Mouse (Mus musculus): ENCODE results near the gene Mustn1.

Gene Mustn1

DNA sequence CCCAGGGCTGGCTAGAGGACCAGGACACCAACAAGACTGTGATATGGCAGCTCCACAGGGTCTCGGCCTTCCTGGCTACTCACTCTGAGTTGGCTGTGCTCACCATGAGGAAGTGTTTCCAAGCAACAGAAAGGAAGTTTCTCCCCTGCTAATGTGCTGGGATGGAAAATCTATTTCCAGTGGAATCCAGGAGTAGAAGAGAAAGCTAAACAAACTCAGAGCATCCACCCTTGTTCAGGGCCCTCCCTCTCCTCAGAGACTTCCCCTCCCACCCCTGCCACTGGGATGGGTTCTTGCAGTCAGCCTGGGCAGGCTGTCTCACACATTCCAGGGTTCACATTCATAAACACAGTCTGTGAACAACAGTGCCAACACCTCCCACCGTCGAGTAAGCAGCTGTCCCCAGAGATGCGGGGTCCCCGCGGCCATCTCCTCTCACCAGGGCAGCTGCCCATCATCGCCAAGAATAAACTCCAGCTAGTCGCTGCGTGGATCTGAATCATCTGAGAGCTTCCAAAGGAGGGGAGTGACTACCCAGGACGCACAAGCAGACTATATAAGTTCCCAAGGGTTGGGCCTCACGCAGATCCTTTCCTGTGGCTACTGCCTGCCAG lies at the start of gene Mustn1:
Gene Mustn1, plus strand, starts transcription at position 243 of the 614 bp plus-strand sequence.
- in situ Hi-C loops (cut with MboI, MseI), result no loop called here

DNA sequence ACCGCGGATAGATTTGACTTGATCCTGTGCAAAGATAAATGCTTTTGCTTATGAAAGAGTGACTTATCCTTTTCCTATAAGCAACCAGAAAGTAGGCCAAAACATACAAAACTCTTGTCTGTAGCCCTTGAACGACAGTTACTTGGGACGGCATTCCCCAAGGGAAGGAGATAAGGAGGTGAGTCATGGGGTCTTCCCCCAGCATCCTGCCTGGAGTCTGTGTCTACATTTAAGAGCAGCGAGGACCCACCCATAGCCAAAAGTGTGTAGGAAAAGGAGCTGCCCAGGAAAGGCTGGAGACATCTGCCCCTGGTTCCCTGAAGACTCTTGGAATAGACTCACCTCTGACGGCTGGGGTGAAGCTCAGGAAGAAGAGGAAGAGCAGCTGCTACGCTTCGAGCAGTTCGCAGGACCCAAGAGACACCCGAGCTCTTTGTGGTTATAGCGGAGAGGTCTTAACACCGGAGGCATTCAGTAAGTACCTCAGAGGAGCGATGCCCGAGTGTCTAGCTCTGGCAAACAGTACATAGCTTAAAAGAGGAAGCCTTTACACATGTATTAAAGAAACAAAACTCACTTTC lies 41.5 kb upstream of the Mustn1 start:
- in situ Hi-C loops (cut with MboI, MseI), result no loop called here

DNA sequence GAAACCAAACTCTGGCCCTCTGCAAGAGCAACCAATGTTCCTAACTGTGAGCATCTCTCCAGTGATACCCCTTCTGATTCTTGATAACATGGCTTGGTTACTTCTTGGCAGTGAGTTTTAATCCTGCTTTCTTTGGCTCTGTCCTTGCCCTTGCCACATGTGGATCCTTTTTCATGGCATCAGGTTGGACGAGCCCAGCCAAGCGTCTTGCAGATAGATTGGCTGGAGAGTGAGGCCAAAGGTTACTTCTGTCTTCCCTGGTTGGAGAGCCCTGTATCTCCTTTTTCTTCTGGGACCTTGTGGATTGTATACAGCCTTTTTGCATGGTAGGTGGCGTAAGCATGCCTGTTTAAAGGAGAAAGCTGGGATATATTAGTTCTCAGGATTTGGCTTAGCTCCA lies 35.3 kb upstream of the Mustn1 start:
- in situ Hi-C loops (cut with MboI, MseI), result no loop called here

GRCm38 (mm10) chr14:30850504-30850903 lies 28.5 kb upstream of the Mustn1 start:
- in situ Hi-C loops (cut with MboI, MseI), result no loop called here

DNA sequence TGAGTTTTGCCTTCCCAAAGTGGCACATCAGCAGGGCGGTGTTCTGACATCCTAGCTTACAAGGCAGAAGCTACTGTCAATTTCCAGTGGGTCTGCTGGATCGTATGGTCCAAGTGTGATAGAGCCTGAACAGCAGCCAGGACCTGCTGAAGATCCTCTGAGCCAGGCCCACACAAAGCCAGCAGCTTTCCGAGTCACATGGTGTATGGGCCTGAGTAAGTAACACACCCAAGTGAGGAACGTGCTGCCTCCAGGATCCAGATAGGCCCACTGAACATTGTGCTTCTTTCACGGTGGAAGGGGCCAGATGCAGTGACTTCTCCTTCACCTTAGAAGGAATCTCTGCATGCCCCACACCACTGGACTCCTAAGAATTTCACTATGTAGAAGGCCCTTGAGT lies 26.7 kb upstream of the Mustn1 start:
- in situ Hi-C loops (cut with MboI, MseI), result no loop called here

- in situ Hi-C loops (cut with MboI, MseI), result no loop called here
Observed at GRCm38 (mm10) chr14:30855316-30855715, 23.7 kb upstream of the Mustn1 start.

DNA sequence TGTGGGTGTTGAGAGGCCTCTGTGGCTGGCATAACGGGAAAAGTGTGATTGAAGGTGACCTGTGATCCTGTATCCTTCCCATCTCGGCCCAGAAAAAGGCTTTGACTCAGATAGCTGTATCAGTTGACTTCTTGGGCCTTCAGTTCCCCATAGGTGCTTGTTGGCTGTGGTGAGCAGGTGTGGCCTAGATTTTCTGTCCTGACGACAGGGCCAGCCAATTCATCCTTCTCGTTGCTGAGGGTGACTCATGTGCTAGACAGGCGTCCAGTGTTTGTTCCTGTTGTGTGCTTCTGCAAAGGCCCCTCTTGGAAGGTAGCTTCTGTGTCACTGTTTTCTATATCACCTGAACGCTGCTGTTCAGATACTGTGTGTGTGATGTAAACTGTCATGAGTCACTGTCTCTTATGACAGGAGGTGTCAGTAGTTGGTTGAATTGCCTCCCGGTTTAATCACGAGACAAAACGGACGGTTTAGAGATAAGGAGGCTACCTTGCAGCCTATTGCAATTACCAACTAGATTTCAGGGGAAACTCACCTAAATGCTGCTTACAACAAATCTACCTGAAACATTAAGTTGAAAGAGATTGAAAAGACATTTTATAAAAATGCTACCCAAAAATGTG lies 22.0 kb upstream of the Mustn1 start:
- in situ Hi-C loops (cut with MboI, MseI), result no loop called here

GRCm38 (mm10) chr14:30857990-30858389 lies 21.0 kb upstream of the Mustn1 start:
- in situ Hi-C loops (cut with MboI, MseI), result no loop called here

DNA sequence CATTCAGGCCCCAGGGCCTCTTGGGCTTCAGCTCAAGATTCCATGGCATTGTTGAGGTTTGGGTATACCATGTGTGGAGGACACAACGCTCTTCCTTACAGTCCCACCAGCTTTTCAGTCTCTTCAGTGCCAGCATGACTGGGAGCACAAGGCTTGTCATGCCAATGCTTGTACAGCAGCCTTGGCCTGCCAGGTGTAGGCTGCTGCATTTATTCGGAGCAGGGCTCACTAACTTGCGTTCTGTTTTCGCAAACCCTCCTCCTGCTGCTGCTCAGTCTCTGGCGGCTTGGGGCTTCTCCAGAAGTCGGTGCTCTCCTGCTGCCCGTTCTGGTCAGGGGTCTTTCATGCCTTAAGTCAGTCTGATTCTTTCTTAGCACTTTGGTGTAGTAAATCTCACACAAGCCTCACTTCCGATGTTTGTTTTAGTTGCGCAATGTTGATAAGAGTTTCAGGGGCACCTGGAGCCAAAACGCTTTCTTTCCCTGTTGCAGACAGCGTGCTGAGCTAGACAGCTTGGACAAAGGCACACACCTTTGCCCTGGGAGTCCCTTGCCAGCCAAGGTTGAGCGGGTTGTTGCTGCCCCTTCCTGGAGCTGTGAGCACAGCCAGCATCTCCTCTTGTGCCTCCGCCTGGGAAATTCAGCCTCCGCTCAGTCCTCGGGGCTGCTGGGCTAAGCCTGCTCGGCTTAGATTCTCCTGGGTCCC lies 17.4 kb upstream of the Mustn1 start:
- in situ Hi-C loops (cut with MboI, MseI), result no loop called here

DNA sequence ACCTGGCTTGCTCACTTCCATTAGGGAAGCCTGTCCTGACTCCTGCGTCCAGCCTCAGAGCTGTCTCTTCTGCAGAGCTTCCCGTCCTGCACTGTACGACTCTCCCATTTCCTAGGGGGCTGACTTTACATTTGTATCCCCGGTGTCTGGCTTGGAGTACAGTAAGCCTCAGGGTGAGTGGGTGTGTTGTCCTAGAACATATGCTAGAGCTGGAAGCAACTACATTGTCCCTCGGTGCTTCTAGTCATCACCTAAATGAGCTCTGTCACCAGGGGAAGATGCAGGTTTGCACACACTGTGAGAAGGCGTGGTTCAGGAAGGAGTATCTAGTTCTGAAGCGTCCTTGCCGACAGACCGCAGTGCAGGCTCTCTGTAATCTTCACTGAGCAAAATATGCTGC lies 16.6 kb upstream of the Mustn1 start:
- in situ Hi-C loops (cut with MboI, MseI), result no loop called here

GRCm38 (mm10) chr14:30865311-30865710 lies 13.7 kb upstream of the Mustn1 start:
- in situ Hi-C loops (cut with MboI, MseI), result no loop called here

GRCm38 (mm10) chr14:30867042-30867441 lies 12.0 kb upstream of the Mustn1 start:
- in situ Hi-C loops (cut with MboI, MseI), result no loop called here

GRCm38 (mm10) chr14:30868826-30869225 lies 10.2 kb upstream of the Mustn1 start:
- in situ Hi-C loops (cut with MboI, MseI), result no loop called here

DNA sequence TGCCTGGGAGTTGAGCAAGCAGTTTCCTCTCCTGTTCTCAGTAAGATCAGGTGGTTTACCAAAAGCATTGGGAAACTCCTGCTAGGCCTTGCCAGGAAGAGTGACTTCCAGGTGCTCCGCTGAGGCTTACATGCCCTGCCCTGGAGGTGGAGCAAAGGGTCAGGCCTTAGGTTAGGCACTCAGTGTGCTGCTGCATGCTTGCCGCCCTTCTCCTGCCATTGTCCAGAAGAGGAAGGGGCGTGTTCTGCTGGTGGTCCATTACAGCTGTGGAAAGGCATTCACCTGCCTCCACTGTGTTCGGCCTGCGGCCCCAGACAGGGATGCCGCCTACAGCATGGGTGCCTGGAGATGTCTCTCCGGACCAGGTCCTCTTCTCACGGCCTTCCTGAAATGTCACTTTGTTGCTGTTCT lies 9.6 kb upstream of the Mustn1 start:
- in situ Hi-C loops (cut with MboI, MseI), result no loop called here

GRCm38 (mm10) chr14:30870206-30871147 lies 8.5 kb upstream of the Mustn1 start:
- in situ Hi-C loops (cut with MboI, MseI), result no loop called here

- in situ Hi-C loops (cut with MboI, MseI), result no loop called here
Observed at GRCm38 (mm10) chr14:30874095-30874700, 4.8 kb upstream of the Mustn1 start.

DNA sequence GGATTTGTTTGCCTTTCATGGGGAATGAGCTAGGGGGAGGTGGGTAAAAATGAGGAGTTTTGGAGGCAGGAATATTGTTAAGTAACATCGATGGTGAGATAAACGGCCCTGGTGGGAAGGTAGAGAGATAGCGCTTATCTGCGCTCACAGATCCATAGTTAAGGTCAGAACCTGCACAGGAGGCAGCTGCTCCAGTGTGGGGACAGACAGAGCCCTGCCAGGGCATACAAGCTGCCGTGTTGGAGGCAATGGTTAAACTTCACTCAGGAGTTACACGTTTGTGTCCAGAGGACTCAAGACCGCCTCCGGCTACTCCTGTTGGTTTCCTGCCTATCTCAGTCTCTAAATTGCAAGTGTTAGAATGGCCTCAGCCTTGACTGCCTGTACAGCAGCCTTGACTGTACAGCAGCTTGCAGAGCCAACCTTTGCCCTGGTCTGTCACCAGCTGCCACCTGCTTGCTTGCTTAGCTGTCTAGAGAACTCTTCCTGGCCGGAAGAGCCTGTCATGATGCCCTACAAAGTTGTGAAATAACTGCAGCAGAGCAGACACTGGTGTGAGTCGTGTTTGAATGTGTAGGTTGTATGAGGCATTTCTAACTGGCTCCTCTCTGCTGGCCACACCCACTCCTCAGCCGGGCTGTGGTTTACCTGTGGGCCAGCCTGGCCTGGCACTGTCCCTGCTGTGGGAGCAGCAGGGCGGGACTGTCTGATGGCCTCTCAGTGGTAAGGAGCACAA lies 3.7 kb upstream of the Mustn1 start:
- in situ Hi-C loops (cut with MboI, MseI), result no loop called here

GRCm38 (mm10) chr14:30875955-30876354 lies 3.0 kb upstream of the Mustn1 start:
- in situ Hi-C loops (cut with MboI, MseI), result no loop called here

- in situ Hi-C loops (cut with MboI, MseI), result no loop called here
Observed at GRCm38 (mm10) chr14:30876451-30876850, 2.5 kb upstream of the Mustn1 start.

- in situ Hi-C loops (cut with MboI, MseI), result no loop called here
Observed at GRCm38 (mm10) chr14:30877827-30878226, 1.2 kb upstream of the Mustn1 start.

Measured in T-helper 1 cell (primary cell).